Mouse (Mus musculus) kidney, adult 8-10 months (tissue): ENCODE measurements around the gene Mroh3.
A peak's percentile ranks its signal among the peaks of the same experiment; 100 is the strongest.

Experiments used
- DNase-seq, 2 experiments: peaks; one replicate each; pipeline ENCODE4 v3.0.0; 2022

The Mroh3 gene

DNA sequence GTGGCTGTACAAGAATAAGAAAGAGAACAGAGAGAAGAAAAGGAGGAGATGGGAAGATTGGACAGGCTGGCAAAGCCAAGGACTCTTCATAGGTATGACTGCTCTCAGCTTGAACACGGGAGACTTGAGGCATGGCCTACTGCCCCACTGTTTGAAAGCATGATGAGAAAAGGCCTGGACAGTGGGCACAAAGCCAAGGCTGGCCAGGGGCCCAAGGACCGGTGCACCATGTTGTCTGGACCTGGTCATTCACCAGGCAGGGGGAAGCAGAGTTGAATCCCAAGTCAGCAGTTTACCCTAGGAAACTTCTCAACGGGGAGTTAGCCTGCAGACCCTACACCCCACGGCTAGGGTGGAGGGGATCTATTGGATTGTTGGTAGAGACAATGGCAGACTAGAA, 15.2 kb upstream of the Mroh3 start:
- DNase-seq, result peak; percentile 91 to 95

DNA sequence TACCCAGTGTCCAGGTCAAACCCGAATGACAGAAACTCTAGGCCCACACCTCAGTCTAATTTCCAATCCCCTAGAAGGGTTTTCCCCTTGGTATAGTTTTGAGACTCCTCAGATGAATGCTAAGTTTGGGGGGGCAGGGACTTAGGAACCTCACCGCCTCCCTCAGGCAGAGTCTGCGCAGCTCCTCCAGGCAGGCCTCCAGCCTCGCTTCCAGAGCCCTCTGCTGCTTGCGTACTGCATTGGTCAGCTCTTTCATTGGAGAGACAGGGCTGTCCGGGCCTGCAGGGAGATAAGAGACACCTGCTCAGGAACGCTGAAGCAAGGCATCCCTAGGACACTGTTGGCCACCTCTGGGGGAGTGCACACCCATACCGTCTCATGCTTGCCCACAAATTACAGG, 14.0 kb upstream of the Mroh3 start:
- DNase-seq, result no peak

DNA sequence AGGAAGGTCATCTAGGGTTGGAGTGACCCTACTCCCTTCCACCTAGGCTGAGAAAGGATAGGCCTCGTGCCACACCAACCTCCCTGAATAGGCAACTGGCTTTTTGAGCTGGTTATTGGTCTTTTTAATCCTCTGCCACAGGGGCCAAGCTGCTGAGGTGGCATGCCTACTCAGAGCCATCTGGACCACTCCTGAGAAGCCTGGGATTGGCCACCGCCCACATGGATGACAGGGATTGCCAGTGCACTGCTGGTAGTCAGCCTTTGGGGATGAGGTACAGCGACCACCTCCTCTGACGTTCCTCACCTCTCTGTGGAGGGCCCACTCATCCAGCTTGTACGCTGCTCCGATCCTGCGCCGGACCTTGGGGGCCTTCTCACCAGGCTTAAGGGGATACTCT, 13.2 kb upstream of the Mroh3 start:
- no peak for DNase-seq

DNA sequence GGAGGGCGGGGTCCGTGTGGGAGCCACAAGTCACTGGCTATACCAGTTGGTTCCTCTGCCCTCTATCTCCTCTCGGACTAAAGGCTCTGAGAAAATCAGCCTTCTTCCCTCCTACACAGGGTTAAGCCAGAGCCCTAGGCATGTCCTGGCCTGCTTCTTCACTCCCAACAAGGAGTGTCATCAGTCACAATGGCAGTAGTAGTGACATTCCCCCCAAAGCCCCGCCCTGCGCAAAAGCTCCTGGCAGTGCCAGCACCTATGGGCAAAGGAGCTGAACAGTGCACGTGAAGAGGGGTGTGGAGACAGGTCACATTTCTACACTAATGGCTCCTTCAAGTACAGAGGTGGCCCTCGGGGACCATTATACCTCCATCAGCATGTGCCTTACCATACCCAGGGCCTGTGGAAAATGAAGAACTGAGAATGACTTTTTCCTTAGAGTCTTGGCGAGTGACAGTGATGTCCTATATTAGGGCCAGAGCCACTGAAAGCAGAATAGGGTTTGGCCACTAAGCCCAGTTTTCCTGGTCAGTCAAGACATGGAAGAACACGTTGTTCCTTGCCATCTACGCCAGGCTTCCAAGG, 11.2 kb upstream of the Mroh3 start:
- no peak for DNase-seq

DNA sequence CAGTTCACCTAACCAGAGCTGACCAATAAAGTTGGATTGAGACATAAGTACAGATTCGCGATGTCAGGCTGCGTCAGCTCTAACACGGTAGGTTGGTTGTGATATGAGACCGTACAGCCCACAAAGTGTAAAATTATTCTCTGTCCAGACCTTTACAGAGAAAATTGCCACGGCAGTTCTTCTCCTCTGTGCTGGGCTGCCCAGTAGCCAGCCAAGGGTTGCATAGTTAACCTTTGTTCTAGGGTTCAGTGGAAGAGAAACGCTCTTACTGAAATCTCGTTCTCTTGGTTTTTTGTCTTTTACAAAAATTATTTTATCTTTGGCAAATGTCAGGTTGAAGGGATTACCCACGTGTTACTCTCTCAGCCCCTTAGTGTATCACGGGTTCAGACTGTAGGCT, 9.8 kb upstream of the Mroh3 start:
- DNase-seq, result no peak

DNA sequence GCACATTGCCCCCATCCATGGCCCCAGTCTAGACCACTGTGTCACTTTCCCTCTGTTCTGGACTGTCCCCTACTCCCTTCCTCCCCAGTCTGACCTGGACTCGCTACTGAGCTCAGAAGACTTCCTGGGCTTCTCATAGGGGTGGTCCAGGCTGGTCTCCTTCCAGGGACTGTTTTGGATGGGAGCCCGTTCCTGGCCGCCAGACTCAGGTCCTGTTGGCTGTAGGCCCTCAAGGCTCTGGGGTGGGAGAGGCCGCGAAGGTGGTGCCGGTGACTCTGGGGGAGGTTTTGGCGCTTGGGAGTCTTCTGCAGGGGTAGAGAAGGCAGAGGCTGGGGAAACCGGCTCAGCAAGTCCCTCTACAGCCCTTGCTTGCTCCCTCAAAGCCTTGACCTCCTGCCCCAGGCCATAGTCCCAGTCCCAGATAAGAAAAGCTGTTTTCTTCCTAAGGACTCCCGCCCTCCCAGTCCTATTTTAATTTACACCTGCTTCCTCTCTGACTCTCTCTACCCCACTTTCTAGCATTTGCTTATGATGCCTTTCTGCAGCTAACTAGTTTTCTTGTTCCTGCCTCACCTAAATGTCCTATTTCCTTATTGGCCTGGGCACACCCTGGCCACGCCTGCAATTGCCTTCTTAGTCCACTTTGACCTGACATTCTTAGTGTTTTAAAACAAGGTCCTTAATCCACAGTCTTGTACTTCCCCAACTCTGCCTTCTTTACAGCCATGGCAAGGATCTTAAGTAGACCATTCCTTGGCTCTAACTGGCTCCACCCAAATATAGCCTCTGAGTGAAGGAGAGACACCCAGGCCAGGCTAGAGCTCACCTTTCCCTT, 7.6 kb upstream of the Mroh3 start:
- no peak for DNase-seq

DNA sequence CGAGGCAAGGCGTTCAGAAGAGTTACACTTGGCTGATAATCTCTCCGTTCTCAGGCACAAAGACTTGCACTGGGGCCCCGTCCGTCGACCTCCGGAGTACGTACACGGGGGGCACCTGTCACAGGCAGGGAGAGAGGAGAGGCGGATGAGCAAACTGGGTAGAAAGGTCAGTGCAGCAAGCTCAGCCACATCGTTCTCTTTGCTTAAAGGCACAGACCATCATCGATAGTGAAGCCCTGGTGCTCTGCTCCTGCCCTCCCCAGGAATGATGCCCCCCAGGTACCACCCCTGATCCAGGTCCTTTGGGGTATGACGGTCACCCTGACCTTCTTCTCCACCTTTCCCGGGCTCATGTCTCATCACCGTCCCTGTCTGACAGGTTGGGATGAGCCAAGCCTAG, 1.7 kb upstream of the Mroh3 start:
- no peak for DNase-seq

DNA sequence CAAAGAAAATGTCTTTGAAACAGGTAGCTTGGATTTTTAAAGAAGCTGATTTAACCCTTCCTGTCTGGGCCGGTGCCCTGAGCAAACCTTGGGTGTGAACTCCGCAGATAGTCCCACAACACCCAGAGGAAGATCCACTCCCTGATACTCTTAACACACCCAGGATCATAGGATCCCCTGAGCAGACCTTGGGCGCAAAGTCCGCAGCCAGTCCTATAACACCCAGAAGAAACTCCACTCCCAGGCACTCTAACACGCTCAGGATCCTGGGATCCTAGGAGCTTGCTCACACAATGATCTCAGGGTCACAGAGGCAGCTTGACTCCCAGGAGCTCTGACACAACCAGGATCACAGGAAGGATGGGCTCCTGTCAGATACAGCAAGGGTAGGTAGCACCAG, 22.6 kb downstream of the Mroh3 start:
- DNase-seq, result no peak

DNA sequence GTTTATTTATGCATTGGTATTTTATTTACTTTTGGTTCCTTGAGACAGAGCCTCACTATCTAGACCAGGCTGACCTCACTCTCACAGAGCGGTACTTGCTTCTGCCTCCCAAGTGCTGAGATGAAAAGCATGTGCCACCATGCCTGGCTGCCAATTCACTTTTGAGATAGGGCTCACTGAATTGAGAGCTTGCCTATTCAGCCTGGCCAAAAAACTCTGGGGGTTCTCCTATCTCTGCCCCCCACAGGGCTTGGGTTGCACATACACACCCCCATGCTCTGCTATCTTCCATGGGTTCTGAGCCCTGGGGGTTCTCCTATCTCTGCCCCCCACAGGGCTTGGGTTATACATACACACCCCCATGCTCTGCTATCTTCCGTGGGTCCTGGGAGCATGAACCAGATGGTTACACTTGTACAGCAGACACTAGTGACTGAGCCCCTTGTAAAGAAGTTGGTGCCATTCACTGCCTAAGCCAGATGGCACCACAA, 33.1 kb downstream of the Mroh3 start:
- no peak for DNase-seq

DNA sequence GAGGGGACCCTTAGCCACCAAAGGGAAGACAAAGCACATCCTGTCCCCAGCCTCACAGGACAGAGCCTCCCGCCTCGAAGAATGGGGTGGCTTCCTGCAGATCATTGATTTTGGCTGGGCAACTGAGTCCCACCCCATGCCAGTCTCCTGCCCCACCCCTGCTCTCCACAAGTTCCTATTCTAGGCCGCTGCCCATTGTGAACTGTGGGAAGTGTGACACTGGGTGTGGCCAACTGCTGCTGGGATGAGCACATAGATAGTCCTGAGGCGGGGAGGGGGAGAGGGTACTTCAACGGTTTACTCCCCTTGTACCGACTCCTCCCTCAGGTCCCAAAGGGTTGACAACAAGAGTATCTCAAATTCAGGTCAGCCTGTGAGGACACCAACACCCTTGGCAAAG, 33.9 kb downstream of the Mroh3 start:
- no peak for DNase-seq

DNA sequence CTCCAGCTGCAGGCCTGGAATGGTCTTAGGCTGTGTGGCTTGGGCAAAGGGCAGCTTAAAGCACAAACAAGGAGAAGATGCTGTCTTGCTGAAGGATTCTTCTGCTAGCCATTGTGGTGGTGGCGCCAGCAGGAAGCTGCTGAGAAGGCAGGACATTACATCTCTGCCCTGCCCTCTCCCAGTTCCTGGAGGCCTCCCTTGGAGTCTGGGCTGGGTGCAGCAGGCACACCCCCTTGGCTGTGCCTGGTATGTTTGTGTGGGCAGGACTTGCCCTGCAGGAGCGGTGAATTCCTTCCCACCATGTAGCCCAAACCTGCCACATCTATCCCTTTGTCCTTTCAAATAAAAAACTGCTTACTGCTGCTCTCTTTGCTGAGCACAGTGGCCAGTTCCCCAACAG, 35.5 kb downstream of the Mroh3 start:
- DNase-seq, result no peak

DNA sequence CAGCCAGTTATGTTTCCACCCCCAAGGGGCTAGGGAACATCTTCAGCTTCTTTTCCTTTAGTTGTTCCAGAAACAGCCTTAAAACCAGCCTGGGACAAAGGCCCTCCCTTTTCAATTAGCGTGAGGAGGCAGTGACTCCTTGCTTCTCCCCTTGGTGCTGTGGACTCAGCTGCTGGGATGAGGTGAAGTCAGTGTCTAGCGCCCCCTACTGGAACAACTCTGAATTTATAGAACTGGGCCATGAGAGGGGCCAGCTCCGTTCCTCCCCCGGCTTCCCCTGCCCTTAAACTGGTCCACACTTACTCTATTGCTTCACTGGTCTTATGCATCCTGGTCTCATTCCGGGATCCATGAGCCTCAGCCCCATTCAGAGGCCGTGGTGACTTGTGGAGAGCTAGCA, 37.4 kb downstream of the Mroh3 start:
- DNase-seq, result peak; percentile 12 to 32

DNA sequence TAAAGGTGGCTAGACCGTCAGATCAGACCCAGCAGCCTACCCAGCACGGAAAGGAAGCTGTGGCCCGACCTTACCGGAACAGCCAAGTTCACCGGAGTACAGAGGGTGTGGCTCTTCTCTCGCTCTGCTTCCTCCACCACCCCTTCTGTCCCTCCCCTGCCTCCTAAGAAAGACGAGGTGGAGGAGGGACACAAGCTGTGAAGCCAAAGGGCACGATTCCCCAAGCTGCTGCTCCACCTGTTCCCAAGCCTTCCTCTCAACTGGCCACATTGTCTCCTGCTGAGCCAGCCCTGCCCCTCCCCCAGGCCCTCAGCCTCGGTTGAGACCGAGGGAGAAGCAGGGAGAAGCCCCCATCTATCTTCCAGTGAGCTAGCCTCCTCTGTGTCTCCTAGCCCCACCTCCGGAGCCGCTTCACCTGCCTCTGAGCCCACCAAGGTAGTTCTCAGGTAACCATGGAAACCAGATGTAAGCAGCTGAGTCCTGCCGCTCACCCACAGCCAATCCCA, 38.5 kb downstream of the Mroh3 start:
- DNase-seq, result peak; percentile 22 to 52

DNA sequence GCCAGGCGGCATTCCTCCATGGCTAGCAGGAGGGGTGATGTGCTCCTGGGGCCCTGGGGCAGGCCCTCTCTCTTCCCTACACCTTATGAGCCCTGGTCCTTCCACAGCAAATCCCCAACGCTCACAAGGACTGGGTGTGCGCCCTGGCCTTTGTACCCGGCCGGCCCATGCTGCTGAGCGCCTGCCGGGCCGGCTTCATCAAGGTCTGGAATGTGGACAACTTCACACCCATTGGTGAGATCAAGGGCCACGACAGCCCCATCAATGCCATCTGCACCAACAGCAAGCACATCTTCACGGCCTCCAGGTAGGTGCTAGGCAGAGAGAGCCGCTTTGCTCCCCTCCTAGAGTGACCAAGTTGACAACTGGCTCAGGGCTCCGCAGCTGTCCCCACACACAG, 39.9 kb downstream of the Mroh3 start:
- DNase-seq, result peak; percentile 30 to 60

DNA sequence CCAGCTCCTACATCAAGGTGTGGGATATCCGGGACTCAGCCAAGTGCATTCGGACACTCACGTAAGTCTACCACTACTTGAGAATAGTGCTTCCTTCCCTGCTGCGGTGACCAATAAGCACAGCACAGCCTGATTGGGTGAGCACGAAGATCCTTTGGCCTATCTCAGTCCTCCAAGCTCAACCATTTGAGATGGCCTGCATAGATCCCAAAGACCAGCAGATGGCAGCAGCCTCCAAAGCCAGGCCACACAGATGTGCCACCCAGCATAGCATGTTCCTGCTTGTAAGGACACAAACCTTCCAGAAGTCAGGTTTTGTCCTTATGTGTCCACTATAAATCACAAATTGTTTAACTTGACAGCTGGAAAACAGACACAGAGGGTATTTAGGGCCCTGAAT, 42.5 kb downstream of the Mroh3 start:
- peak; percentile 65 to 80 for DNase-seq

DNA sequence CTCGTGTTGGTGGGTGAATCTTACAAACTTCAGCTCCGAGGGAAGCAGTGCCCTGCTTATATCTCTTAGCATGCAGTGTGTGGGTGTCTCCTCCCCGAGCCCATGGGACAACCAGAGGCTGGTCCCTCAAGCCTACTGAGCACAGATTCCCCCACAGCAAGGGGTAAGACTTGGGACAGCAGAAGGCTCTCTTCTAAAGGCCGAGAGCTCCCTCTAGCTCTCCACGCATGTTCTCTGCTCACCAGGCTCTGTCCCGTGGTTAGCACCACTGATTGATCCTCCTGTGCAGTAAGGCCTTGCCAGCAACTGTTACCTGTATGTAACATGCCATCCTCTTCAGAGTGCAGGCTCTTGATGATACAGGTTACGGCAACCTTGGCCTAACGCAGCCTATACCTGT, 45.0 kb downstream of the Mroh3 start:
- DNase-seq, result peak in 1 of 2 experiments; percentile 30

DNA sequence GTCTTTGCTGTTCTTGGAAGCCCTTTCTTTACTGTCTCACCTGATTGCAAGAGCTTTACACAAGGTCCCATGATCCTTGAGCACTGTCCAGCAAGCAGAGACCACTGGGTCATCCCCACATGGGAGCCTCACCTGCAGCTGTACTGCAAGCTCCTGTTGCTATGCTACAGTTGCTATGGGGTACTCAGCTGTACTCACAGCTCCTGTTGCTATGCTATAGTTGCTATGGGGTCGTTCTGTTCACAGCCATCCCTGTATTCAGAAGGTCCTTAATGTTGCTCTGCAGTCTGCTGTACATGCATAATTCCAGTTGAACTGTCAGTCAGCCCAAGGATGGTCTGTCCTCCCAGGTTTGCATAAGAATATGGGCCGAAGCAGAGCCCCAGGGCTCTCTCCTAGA, 47.2 kb downstream of the Mroh3 start:
- no peak for DNase-seq

DNA sequence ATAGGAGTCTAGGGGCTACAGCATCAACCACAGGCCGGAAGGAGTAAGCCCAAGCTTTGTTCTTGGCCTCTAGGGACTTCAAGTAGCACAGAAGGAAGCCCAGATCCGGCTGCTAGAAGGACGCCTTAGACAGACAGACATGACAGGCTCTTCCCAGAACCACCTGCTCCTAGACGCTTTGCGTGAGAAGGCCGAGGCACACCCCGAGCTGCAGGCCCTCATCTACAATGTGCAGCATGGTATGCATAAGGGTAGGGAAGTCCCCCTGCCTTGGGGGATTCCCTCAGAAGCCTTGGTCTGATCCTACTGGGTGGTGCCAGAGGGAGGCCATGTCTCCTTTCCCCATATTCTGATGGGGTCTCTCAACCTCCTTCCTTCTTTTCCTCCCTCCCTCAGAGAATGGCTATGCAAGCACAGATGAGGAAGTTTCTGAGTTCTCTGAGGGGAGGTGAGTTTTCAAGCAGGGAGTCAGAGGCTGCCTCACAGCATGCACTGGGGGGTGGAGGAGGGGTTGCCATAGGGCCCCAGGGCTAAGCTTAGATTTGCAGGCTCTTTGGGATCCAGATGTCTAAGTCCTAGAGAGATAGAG, 51.2 kb downstream of the Mroh3 start:
- no peak for DNase-seq

DNA sequence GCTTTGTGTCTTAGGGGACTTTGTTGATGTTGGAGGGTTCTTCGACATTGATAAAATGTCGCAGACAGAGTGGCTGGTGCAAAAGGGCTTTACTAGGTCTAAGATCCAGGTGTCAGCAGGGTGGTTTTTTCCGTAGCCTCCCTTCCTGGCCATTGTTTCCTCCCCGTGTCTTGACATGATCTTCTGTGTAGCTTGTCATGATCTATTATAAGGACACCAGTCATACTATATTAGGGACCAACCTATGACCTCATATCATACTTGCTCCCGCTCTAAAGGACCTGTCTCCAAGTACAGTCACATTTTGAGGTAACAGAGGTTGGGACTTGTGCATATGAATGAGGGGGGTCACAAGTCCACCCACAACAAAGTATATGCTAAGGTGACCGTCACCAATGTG, 51.7 kb downstream of the Mroh3 start:
- no peak for DNase-seq

DNA sequence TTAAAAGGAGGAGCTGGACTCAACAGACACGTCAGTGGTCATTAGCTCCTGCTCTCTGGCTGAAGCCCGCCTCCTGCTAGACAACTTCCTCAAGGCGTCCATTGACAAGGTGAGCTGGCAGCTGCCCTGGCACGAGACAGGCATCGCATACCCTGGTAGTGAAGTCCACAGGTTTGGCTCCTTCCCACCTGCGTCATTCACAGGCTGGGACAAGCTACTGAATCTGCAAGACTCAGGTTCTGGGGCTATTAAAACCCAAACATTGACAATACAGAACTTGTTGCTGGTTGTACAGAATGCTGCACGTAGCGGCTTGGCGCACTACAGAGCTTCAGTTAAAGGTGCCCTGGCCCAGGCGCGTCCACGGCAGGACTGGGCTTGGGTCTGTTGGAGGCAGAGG, 52.3 kb downstream of the Mroh3 start:
- DNase-seq, result no peak

DNA sequence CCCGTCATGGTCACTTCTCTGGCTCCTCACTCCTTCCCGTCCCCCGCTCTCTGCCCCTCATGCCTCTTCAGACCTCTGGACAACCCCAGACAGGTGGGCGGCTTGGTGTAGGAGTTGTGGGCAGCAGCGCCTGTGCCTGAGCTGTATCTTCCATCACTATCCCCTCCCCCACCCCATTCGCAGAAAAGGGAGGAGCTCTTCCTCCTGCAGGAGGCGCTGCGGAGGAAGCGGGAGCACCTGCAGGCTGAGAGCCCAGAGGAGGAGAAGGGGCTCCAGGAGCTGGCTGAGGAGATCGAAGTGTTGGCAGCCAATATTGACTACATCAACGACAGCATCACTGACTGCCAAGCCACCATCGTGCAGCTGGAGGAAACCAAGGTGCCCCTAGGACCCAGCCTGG, 52.8 kb downstream of the Mroh3 start:
- DNase-seq, result no peak

DNA sequence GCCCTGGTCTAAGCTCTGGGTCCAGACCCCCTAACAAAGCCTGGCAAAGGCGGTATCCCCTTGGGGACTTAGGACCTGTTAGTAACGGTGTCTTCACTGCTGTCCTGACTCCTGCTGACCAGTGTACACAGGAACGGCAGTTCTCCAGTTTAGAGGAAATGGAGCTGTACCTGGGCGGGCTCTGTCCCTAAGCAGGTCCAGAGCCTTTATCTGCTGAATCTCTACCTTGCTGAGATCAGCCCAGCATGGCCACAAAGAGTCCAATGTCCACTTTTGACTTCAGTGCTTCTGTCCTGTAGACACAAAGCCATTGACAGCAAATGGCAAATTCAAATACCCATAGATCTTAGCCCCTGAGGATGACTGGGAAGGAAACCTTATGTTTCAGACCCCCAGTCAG, 55.7 kb downstream of the Mroh3 start:
- DNase-seq, result no peak

DNA sequence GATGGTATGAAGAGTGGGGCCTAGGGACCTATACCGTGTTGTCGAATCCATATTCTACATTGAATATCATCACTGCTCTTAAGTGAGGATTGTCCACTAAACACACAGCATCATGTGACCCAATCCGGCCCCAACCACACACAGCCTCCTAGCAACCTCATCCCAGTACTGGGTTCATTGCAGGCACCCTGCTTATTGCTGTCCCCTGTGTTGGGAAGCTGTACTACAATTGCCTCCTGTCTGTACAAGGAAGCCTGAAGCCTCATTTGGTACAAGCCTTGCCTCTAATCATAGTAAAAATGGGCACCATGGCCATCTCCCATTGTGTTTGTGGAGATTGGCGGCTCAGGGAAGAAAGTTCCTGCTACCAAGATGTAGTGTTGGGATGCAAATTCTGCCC, 56.3 kb downstream of the Mroh3 start:
- no peak for DNase-seq

DNA sequence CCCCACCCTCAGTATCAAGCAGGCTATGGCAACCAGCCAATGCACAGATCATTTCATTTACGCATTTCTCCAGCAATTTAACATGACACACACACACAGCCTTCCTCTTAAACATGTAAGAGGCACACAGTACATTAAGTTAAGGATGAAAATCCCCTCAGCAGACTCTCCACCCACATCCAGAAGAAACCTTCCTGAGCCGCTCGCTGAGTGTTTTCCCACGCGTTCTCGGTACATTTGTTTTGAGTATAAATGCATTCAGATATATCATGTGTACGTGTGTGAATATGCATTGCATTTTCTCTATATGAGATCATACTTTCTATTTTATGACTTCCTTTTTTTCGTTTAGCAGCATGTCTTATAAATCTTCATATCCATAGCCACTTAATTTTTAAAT, 61.3 kb downstream of the Mroh3 start:
- DNase-seq, result no peak
